Mouse (Mus musculus) hindbrain, postnatal 0 days (tissue): ENCODE results near the gene Gm47791. TPM values are rescaled to one million over a fixed set of nuclear protein-coding genes. Genes with fewer than 3 reads are reported as not detected.

Experiments used
- ATAC-seq: fragments of 200-750 bp; cut with Nextera tagmentation; 2 replicates; pipeline ENCODE4 v1.8.0; 2017; ENCODE audit warnings: mild to moderate bottlenecking, moderate TSS enrichment, moderate library complexity
- DNase-seq: peaks from one replicate; pipeline ENCODE4 v3.0.0-alpha.2; 2015; ENCODE audit warnings: low spot score
- H3K27ac ChIP-seq: fragments of 300-500 bp; sonication (generic); 2 replicates; pipeline ENCODE4 v1.5.1; 2014; ENCODE audit warnings: mild to moderate bottlenecking
- H3K27me3 ChIP-seq: fragments of 300-500 bp; sonication (generic); 2 replicates; pipeline ENCODE4 v1.6.1; 2014; ENCODE audit warnings: low read length, mixed read lengths; ENCODE audit not compliant: insufficient read depth
- H3K36me3 ChIP-seq: fragments of 300-500 bp; sonication (generic); 2 replicates; pipeline ENCODE4 v1.6.1; 2014; ENCODE audit warnings: low read length, mixed read lengths; ENCODE audit not compliant: insufficient read depth
- H3K4me1 ChIP-seq: fragments of 300-500 bp; sonication (generic); 2 replicates; pipeline ENCODE4 v1.6.1; 2014; ENCODE audit warnings: antibody characterized with exemption, low read length, mixed read lengths; ENCODE audit not compliant: insufficient read depth
- H3K4me2 ChIP-seq: fragments of 300-500 bp; sonication (generic); 2 replicates; pipeline ENCODE4 v1.6.1; 2014; ENCODE audit warnings: low read depth, mild to moderate bottlenecking, low read length, moderate library complexity, mixed read lengths
- H3K4me3 ChIP-seq: fragments of 300-500 bp; sonication (generic); 2 replicates; pipeline ENCODE4 v1.5.1; 2014; ENCODE audit warnings: low read length
- H3K9ac ChIP-seq: fragments of 300-500 bp; sonication (generic); replicated peaks from 2 replicates; pipeline ENCODE4 v1.6.1; 2014; ENCODE audit warnings: mild to moderate bottlenecking, low read length, moderate library complexity, mixed read lengths
- H3K9me3 ChIP-seq: fragments of 300-500 bp; sonication (generic); 2 replicates; pipeline ENCODE4 v1.6.1; 2016; ENCODE audit warnings: low read length, mixed read lengths
- CTCF ChIP-seq: IDR thresholded peaks from 2 replicates; pipeline ENCODE4 v1.5.1; 2016; ENCODE audit warnings: antibody characterized with exemption, control low read depth, low read depth
- WGBS: fragments of 180-500 bp; shearing (Covaris S2); extraction: QIAGEN DNeasy Blood & Tissue Kit; methylation state at CpG from one replicate; pipeline ENCODE4 v1.1.7; 2014; 5-methylcytosine and 5-hydroxymethylcytosine counted together
- polyA plus RNA-seq: library from polyadenylated mRNA; unstranded; fragments of >200 nt; fragmentation: Nextera tagmentation; extraction: Ambion mirVana; gene quantifications from 2 replicates; pipeline ENCODE4 v1.2.1, GENCODE M21; 2015
- total RNA-seq: library from RNA; depleted of rRNA; stranded (reverse); fragments of >200 nt; gene quantifications from 2 replicates; pipeline ENCODE4 v1.2.3, GENCODE M21; 2014

The Gm47791 gene
- total and polyA plus RNA-seq, 2 experiments from 2014 or later, result not detected

GRCm38 (mm10) chr1:82772428-82772827, 1.4 kb upstream of the Gm47791 start:
- no peak overlapping the region for H3K27ac ChIP-seq
- no peaks in the 10 kb centered on the region for H3K27me3 ChIP-seq
- H3K4me1 ChIP-seq, result no peaks in the 10 kb centered on the region
- TF ChIP-seq CTCF, result no peak
- no peaks in the 10 kb centered on the region for H3K36me3 ChIP-seq
- no peak overlapping the region for H3K9ac ChIP-seq
- 91% methylated on average over 4 of the region's 4 CpGs for WGBS
- H3K9me3 ChIP-seq, result no peaks in the 10 kb centered on the region
- no peak for ATAC-seq
- no peak for DNase-seq
- H3K4me3 ChIP-seq, result no peak overlapping the region
- no peak overlapping the region for H3K4me2 ChIP-seq

GRCm38 (mm10) chr1:82768269-82768668, 2.8 kb downstream of the Gm47791 start, which contains the start of gene Tm4sf20:
TSS of gene Tm4sf20 (minus strand) at chr1:82768461.
- Histone ChIP-seq H3K4me2 (no peak within 1 kb of the TSS), H3K36me3 (no peaks in the 10 kb centered on the region), H3K4me3 (no peak within 1 kb of the TSS), H3K9ac (no peak within 1 kb of the TSS), H3K4me1 (no peaks in the 10 kb centered on the region), H3K27ac (no peak within 1 kb of the TSS), H3K9me3 (no peaks in the 10 kb centered on the region), H3K27me3 (no peaks in the 10 kb centered on the region)
- DNase-seq (no peak), ATAC-seq (no peak)
- 75% methylated on average over 5 of the region's 5 CpGs for WGBS
- no peak for TF ChIP-seq CTCF

- ATAC-seq (no peak), DNase-seq (no peak)
- Histone ChIP-seq H3K27ac (no peak overlapping the region), H3K4me2 (no peak overlapping the region), H3K9ac (no peak overlapping the region), H3K4me3 (no peak overlapping the region), H3K27me3 (no peaks in the 10 kb centered on the region), H3K9me3 (no peaks in the 10 kb centered on the region), H3K4me1 (no peaks in the 10 kb centered on the region), H3K36me3 (no peaks in the 10 kb centered on the region)
- no peak for TF ChIP-seq CTCF
- WGBS, result 82% methylated on average over 4 of the region's 4 CpGs
These were observed 4.4 kb downstream of the Gm47791 start for GRCm38 (mm10) chr1:82766641-82767040.

- Histone ChIP-seq H3K4me2 (no peak overlapping the region), H3K9ac (no peak overlapping the region), H3K27ac (no peak overlapping the region), H3K27me3 (no peaks in the 10 kb centered on the region), H3K4me1 (no peaks in the 10 kb centered on the region), H3K9me3 (no peaks in the 10 kb centered on the region), H3K36me3 (no peaks in the 10 kb centered on the region), H3K4me3 (no peak overlapping the region)
- TF ChIP-seq CTCF, result no peak
- WGBS, result 72% methylated on average over 1 of the region's 1 CpGs
- ATAC-seq (no peak), DNase-seq (no peak)
These were observed 4.8 kb downstream of the Gm47791 start for GRCm38 (mm10) chr1:82766227-82766626.

- H3K4me3 ChIP-seq, result no peak overlapping the region
- H3K36me3 ChIP-seq, result no peaks in the 10 kb centered on the region
- no peaks in the 10 kb centered on the region for H3K9me3 ChIP-seq
- H3K4me2 ChIP-seq, result no peak overlapping the region
- H3K27me3 ChIP-seq, result no peaks in the 10 kb centered on the region
- TF ChIP-seq CTCF, result peak; percentile 19
- H3K9ac ChIP-seq, result no peak overlapping the region
- 87% methylated on average over 1 of the region's 1 CpGs for WGBS
- ATAC-seq (no peak), DNase-seq (no peak)
- H3K4me1 ChIP-seq, result no peaks in the 10 kb centered on the region
- no peak overlapping the region for H3K27ac ChIP-seq
These were observed 8.8 kb downstream of the Gm47791 start for GRCm38 (mm10) chr1:82762274-82762673.

GRCm38 (mm10) chr1:82761454-82762169, 9.4 kb downstream of the Gm47791 start:
- Histone ChIP-seq H3K9me3 (no peaks in the 10 kb centered on the region), H3K9ac (no peak overlapping the region), H3K4me1 (no peaks in the 10 kb centered on the region), H3K27ac (no peak overlapping the region), H3K27me3 (no peaks in the 10 kb centered on the region), H3K36me3 (no peaks in the 10 kb centered on the region), H3K4me2 (no peak overlapping the region), H3K4me3 (no peak overlapping the region)
- ATAC-seq (no peak), DNase-seq (no peak)
- TF ChIP-seq CTCF, result no peak
- WGBS, result 93% methylated on average over 8 of the region's 8 CpGs

- H3K4me3 ChIP-seq, result no peak overlapping the region
- ATAC-seq, result no peak
- H3K4me1 ChIP-seq, result no peaks in the 10 kb centered on the region
- no peak for DNase-seq
- no peak overlapping the region for H3K9ac ChIP-seq
- no peaks in the 10 kb centered on the region for H3K9me3 ChIP-seq
- no peaks in the 10 kb centered on the region for H3K27me3 ChIP-seq
- H3K27ac ChIP-seq, result no peak overlapping the region
- peak; percentile 37; the same call in 1 of the 2 replicates for TF ChIP-seq CTCF
- H3K36me3 ChIP-seq, result peaks cover 8% of the 10 kb centered on the region
- 95% methylated on average over 1 of the region's 1 CpGs for WGBS
- no peak overlapping the region for H3K4me2 ChIP-seq
These were observed 11.5 kb downstream of the Gm47791 start for GRCm38 (mm10) chr1:82759520-82759919.
